Mouse (Mus musculus) limb, embryonic 11.5 days (tissue): Measurements from ENCODE around the gene Pgghg. TPM values are rescaled to one million over a fixed set of nuclear protein-coding genes. Genes with fewer than 3 reads are reported as not detected.
A peak's percentile ranks its signal among the peaks of the same experiment; 100 is the strongest.

ENCODE experiments used
- ATAC-seq: fragments of 200-750 bp; cut with Nextera tagmentation; 2 replicates; pipeline ENCODE4 v1.8.0; 2017; ENCODE audit warnings: low read depth; ENCODE audit not compliant: insufficient number of reproducible peaks, low FRiP score, low TSS enrichment
- DNase-seq: peaks from one replicate; pipeline ENCODE4 v3.0.0-alpha.2; 2015; ENCODE audit warnings: low spot score
- H3K27ac ChIP-seq: fragments of 300-500 bp; sonication (generic); replicated peaks from 2 replicates; pipeline ENCODE4 v1.5.1; 2014; ENCODE audit warnings: low read depth, mild to moderate bottlenecking, low read length
- H3K27me3 ChIP-seq: fragments of 300-500 bp; sonication (generic); 2 replicates; pipeline ENCODE4 v1.6.1; 2014; ENCODE audit warnings: mild to moderate bottlenecking, low read length, mixed read lengths; ENCODE audit not compliant: control insufficient read depth, insufficient read depth
- H3K36me3 ChIP-seq: fragments of 300-500 bp; sonication (generic); 2 replicates; pipeline ENCODE4 v1.6.1; 2014; ENCODE audit warnings: mild to moderate bottlenecking, low read length, moderate library complexity, mixed read lengths; ENCODE audit not compliant: control insufficient read depth, insufficient read depth
- H3K4me1 ChIP-seq: fragments of 300-500 bp; sonication (generic); 2 replicates; pipeline ENCODE4 v1.6.1; 2014; ENCODE audit warnings: low read length, mixed read lengths; ENCODE audit not compliant: control insufficient read depth, insufficient read depth
- H3K4me2 ChIP-seq: fragments of 300-500 bp; sonication (generic); 2 replicates; pipeline ENCODE4 v1.6.1; 2014; ENCODE audit warnings: low read depth, mild to moderate bottlenecking, moderate library complexity; ENCODE audit not compliant: severe bottlenecking
- H3K4me3 ChIP-seq: fragments of 300-500 bp; sonication (generic); 2 replicates; pipeline ENCODE4 v1.5.1; 2014; ENCODE audit warnings: low read depth, low read length
- H3K9ac ChIP-seq: fragments of 300-500 bp; sonication (generic); 2 replicates; pipeline ENCODE4 v1.6.1; 2014; ENCODE audit warnings: mild to moderate bottlenecking, low read length
- H3K9me3 ChIP-seq: fragments of 300-500 bp; sonication (generic); 2 replicates; pipeline ENCODE4 v1.6.1; 2016; ENCODE audit warnings: low read length; ENCODE audit not compliant: control insufficient read depth
- WGBS: fragments of 180-500 bp; shearing (Covaris S2); extraction: QIAGEN DNeasy Blood & Tissue Kit; methylation state at CpG from one replicate; pipeline ENCODE4 v1.1.7; 2014; 5-methylcytosine and 5-hydroxymethylcytosine counted together
- polyA plus RNA-seq: library from polyadenylated mRNA; unstranded; fragments of >200 nt; fragmentation: Nextera tagmentation; extraction: Ambion mirVana; gene quantifications from 2 replicates; pipeline ENCODE4 v1.2.1, GENCODE M21; 2014

The Pgghg gene
- polyA plus RNA-seq, 1 experiment from 2014 or later: 16.1 TPM

- no peak for DNase-seq
- WGBS: 75% methylated on average over 4 of the region's 4 CpGs
- H3K9ac ChIP-seq: no peak overlapping the region
- ATAC-seq: no peak
- H3K4me2 ChIP-seq: no peak overlapping the region
- no peaks in the 10 kb centered on the region for H3K9me3 ChIP-seq
- H3K4me3 ChIP-seq: no peak overlapping the region
- no peaks in the 10 kb centered on the region for H3K36me3 ChIP-seq
- no peak overlapping the region for H3K27ac ChIP-seq
- 0 out of 2 replicates have a peak, but pooled peaks cover 5% of the 10 kb centered on the region for H3K4me1 ChIP-seq
- H3K27me3 ChIP-seq: peaks cover 50% of the 10 kb centered on the region
Observed at GRCm38 (mm10) chr7:140919911-140920310, 21.3 kb upstream of the Pgghg start.

GRCm38 (mm10) chr7:140920418-140921029 lies 20.7 kb upstream of the Pgghg start, which contains the start of gene Nlrp6:
Gene Nlrp6, plus strand, starts transcription at chr7:140920902.
- Histone ChIP-seq H3K4me1 (0 out of 2 replicates have a peak, but pooled peaks cover 5% of the 10 kb centered on the region), H3K9ac (no peak within 1 kb of the TSS), H3K27me3 (peaks cover 52% of the 10 kb centered on the region), H3K9me3 (no peaks in the 10 kb centered on the region), H3K27ac (no peak within 1 kb of the TSS), H3K36me3 (no peaks in the 10 kb centered on the region), H3K4me3 (no peak within 1 kb of the TSS), H3K4me2 (no peak within 1 kb of the TSS)
- no peak for ATAC-seq
- WGBS: 78% methylated on average over 8 of the region's 8 CpGs
- no peak for DNase-seq

GRCm38 (mm10) chr7:140921225-140921975 lies 19.8 kb upstream of the Pgghg start:
- 0 out of 2 replicates have a peak, but pooled peaks cover 5% of the 10 kb centered on the region for H3K4me1 ChIP-seq
- no peak for ATAC-seq
- no peaks in the 10 kb centered on the region for H3K36me3 ChIP-seq
- H3K4me2 ChIP-seq: no peak overlapping the region
- WGBS: 25% methylated on average over 22 of the region's 22 CpGs
- H3K4me3 ChIP-seq: no peak overlapping the region
- no peak overlapping the region for H3K9ac ChIP-seq
- H3K9me3 ChIP-seq: no peaks in the 10 kb centered on the region
- H3K27ac ChIP-seq: no peak overlapping the region
- peaks cover 52% of the 10 kb centered on the region for H3K27me3 ChIP-seq
- DNase-seq: no peak

GRCm38 (mm10) chr7:140922398-140923069 lies 18.7 kb upstream of the Pgghg start:
- under 1% methylated on average over 49 of the region's 49 CpGs for WGBS
- peak overlapping the region; percentile 29 for H3K4me3 ChIP-seq
- no peak for ATAC-seq
- no peak overlapping the region for H3K27ac ChIP-seq
- no peaks in the 10 kb centered on the region for H3K9me3 ChIP-seq
- H3K4me1 ChIP-seq: 0 out of 2 replicates have a peak, but pooled peaks cover 5% of the 10 kb centered on the region
- peaks cover 52% of the 10 kb centered on the region for H3K27me3 ChIP-seq
- H3K9ac ChIP-seq: no peak overlapping the region
- H3K36me3 ChIP-seq: no peaks in the 10 kb centered on the region
- DNase-seq: peak; percentile 62
- H3K4me2 ChIP-seq: peak overlapping the region; percentile 56

GRCm38 (mm10) chr7:140923070-140923775 lies 18.0 kb upstream of the Pgghg start:
- Histone ChIP-seq H3K9ac (no peak overlapping the region), H3K4me1 (0 out of 2 replicates have a peak, but pooled peaks cover 5% of the 10 kb centered on the region), H3K27me3 (peaks cover 52% of the 10 kb centered on the region), H3K27ac (no peak overlapping the region), H3K4me3 (peak overlapping the region; percentile 29), H3K4me2 (peak overlapping the region; percentile 56), H3K9me3 (no peaks in the 10 kb centered on the region), H3K36me3 (no peaks in the 10 kb centered on the region)
- 22% methylated on average over 30 of the region's 30 CpGs for WGBS
- ATAC-seq: no peak
- no peak for DNase-seq

- DNase-seq (no peak), ATAC-seq (no peak)
- peaks cover 29% of the 10 kb centered on the region for H3K27me3 ChIP-seq
- no peaks in the 10 kb centered on the region for H3K36me3 ChIP-seq
- no peaks in the 10 kb centered on the region for H3K9me3 ChIP-seq
- H3K4me3 ChIP-seq: no peak overlapping the region
- H3K9ac ChIP-seq: no peak overlapping the region
- no peak overlapping the region for H3K27ac ChIP-seq
- 0 out of 2 replicates have a peak, but pooled peaks cover 2% of the 10 kb centered on the region for H3K4me1 ChIP-seq
- no peak overlapping the region for H3K4me2 ChIP-seq
- WGBS: 84% methylated on average over 6 of the region's 6 CpGs
Observed at GRCm38 (mm10) chr7:140927181-140927580, 14.0 kb upstream of the Pgghg start.

- H3K9me3 ChIP-seq: no peaks in the 10 kb centered on the region
- WGBS: 38% methylated on average over 3 of the region's 3 CpGs
- H3K4me1 ChIP-seq: peaks cover 19% of the 10 kb centered on the region
- H3K27ac ChIP-seq: no peak overlapping the region
- no peak overlapping the region for H3K4me2 ChIP-seq
- no peak for ATAC-seq
- H3K9ac ChIP-seq: no peak overlapping the region
- no peak for DNase-seq
- H3K4me3 ChIP-seq: no peak overlapping the region
- H3K36me3 ChIP-seq: no peaks in the 10 kb centered on the region
- no peaks in the 10 kb centered on the region for H3K27me3 ChIP-seq
Observed at GRCm38 (mm10) chr7:140938436-140938835, 2.8 kb upstream of the Pgghg start.

- WGBS: 17% methylated on average over 2 of the region's 2 CpGs
- Histone ChIP-seq H3K9ac (no peak overlapping the region), H3K4me1 (peaks cover 19% of the 10 kb centered on the region), H3K4me2 (no peak overlapping the region; the same call in 1 of the 2 replicates), H3K27ac (no peak overlapping the region; the same call in 1 of the 2 replicates), H3K4me3 (no peak overlapping the region), H3K9me3 (no peaks in the 10 kb centered on the region), H3K27me3 (no peaks in the 10 kb centered on the region), H3K36me3 (no peaks in the 10 kb centered on the region)
- no peak for ATAC-seq
- no peak for DNase-seq
Observed at GRCm38 (mm10) chr7:140938896-140939295, 2.3 kb upstream of the Pgghg start.
